Mouse (Mus musculus) neural tube, embryonic 14.5 days (tissue): ENCODE results near the gene Gm49322. TPM values are rescaled to one million over a fixed set of nuclear protein-coding genes. Genes with fewer than 3 reads are reported as not detected.

Experiments used
- ATAC-seq: fragments of 200-750 bp; cut with Nextera tagmentation; 2 replicates; pipeline ENCODE4 v1.8.0; 2017; ENCODE audit warnings: low read depth, mild to moderate bottlenecking, moderate TSS enrichment, moderate library complexity
- H3K27ac ChIP-seq: fragments of 300-500 bp; sonication (generic); 2 replicates; pipeline ENCODE4 v1.5.1; 2014; ENCODE audit warnings: low read depth, mild to moderate bottlenecking, control low read depth, low read length, moderate library complexity, mixed read lengths
- H3K27me3 ChIP-seq: fragments of 300-500 bp; sonication (generic); 2 replicates; pipeline ENCODE4 v1.6.1; 2014; ENCODE audit warnings: low read length; ENCODE audit not compliant: control insufficient read depth, insufficient read depth
- H3K36me3 ChIP-seq: fragments of 300-500 bp; sonication (generic); 2 replicates; pipeline ENCODE4 v1.6.1; 2014; ENCODE audit warnings: low read length, mixed read lengths; ENCODE audit not compliant: control insufficient read depth, insufficient read depth
- H3K4me1 ChIP-seq: fragments of 300-500 bp; sonication (generic); 2 replicates; pipeline ENCODE4 v1.6.1; 2014; ENCODE audit warnings: low read length; ENCODE audit not compliant: control insufficient read depth, insufficient read depth
- H3K4me2 ChIP-seq: fragments of 300-500 bp; sonication (generic); 2 replicates; pipeline ENCODE4 v1.6.1; 2014; ENCODE audit warnings: mild to moderate bottlenecking, low read depth, low read length, control low read depth
- H3K4me3 ChIP-seq: fragments of 300-500 bp; sonication (generic); 2 replicates; pipeline ENCODE4 v1.5.1; 2014; ENCODE audit warnings: low read depth, low read length, control low read depth, mixed read lengths
- H3K9ac ChIP-seq: fragments of 300-500 bp; sonication (generic); replicated peaks from 2 replicates; pipeline ENCODE4 v1.6.1; 2014; ENCODE audit warnings: low read depth, mild to moderate bottlenecking, control low read depth, low read length, mixed read lengths
- H3K9me3 ChIP-seq: fragments of 300-500 bp; sonication (generic); 2 replicates; pipeline ENCODE4 v1.6.1; 2016; ENCODE audit warnings: low read length; ENCODE audit not compliant: control insufficient read depth
- WGBS: fragments of 180-500 bp; shearing (Covaris S2); extraction: QIAGEN DNeasy Blood & Tissue Kit; methylation state at CpG from one replicate; pipeline ENCODE4 v1.1.7; 2014; 5-methylcytosine and 5-hydroxymethylcytosine counted together
- polyA plus RNA-seq: library from polyadenylated mRNA; unstranded; fragments of >200 nt; fragmentation: Nextera tagmentation; extraction: Ambion mirVana; gene quantifications from 2 replicates; pipeline ENCODE4 v1.2.1, GENCODE M21; 2014

Gm49322 gene
- polyA plus RNA-seq, 1 experiment from 2014 or later: 0.96 TPM

GRCm38 (mm10) chr10:80656130-80656862 lies 50.5 kb downstream of the Gm49322 start:
- H3K4me1 ChIP-seq: peaks cover 18% of the 10 kb centered on the region
- ATAC-seq: peak; percentile 86
- no peaks in the 10 kb centered on the region for H3K9me3 ChIP-seq
- peak overlapping the region; percentile 89 for H3K27ac ChIP-seq
- H3K27me3 ChIP-seq: no peaks in the 10 kb centered on the region
- peak overlapping the region; percentile 91 for H3K4me2 ChIP-seq
- peaks cover 4% of the 10 kb centered on the region; the same call in 1 of the 2 replicates for H3K36me3 ChIP-seq
- under 1% methylated on average over 72 of the region's 72 CpGs for WGBS
- H3K9ac ChIP-seq: peak overlapping the region; percentile 97
- H3K4me3 ChIP-seq: peak overlapping the region; percentile 83

- ATAC-seq: peak; percentile 39
- H3K36me3 ChIP-seq: peaks cover 2% of the 10 kb centered on the region; the same call in 1 of the 2 replicates
- no peaks in the 10 kb centered on the region for H3K9me3 ChIP-seq
- H3K9ac ChIP-seq: peak within 1 kb of the TSS; percentile 97
- H3K4me3 ChIP-seq: peak within 1 kb of the TSS; percentile 83
- H3K27ac ChIP-seq: peak within 1 kb of the TSS; percentile 89
- no peaks in the 10 kb centered on the region for H3K27me3 ChIP-seq
- 24% methylated on average over 15 of the region's 15 CpGs for WGBS
- H3K4me1 ChIP-seq: peaks cover 18% of the 10 kb centered on the region
- peak within 1 kb of the TSS; percentile 91 for H3K4me2 ChIP-seq
These were observed 51.2 kb downstream of the Gm49322 start, which contains the start of gene Btbd2 for GRCm38 (mm10) chr10:80656863-80657623. Gene Btbd2 (minus strand): TSS chr10:80657071.

GRCm38 (mm10) chr10:80658194-80658840 lies 52.5 kb downstream of the Gm49322 start:
- H3K4me2 ChIP-seq: no peak overlapping the region
- peaks cover 18% of the 10 kb centered on the region for H3K4me1 ChIP-seq
- H3K9me3 ChIP-seq: no peaks in the 10 kb centered on the region
- WGBS: 85% methylated on average over 14 of the region's 14 CpGs
- H3K27me3 ChIP-seq: no peaks in the 10 kb centered on the region
- no peak overlapping the region for H3K27ac ChIP-seq
- no peaks in the 10 kb centered on the region for H3K36me3 ChIP-seq
- no peak overlapping the region for H3K9ac ChIP-seq
- ATAC-seq: no peak
- H3K4me3 ChIP-seq: no peak overlapping the region

GRCm38 (mm10) chr10:80658841-80659202 lies 53.0 kb downstream of the Gm49322 start:
- H3K4me2 ChIP-seq: no peak overlapping the region
- no peak for ATAC-seq
- peaks cover 18% of the 10 kb centered on the region for H3K4me1 ChIP-seq
- no peak overlapping the region for H3K4me3 ChIP-seq
- H3K36me3 ChIP-seq: no peaks in the 10 kb centered on the region
- no peak overlapping the region for H3K27ac ChIP-seq
- no peaks in the 10 kb centered on the region for H3K9me3 ChIP-seq
- H3K9ac ChIP-seq: no peak overlapping the region
- H3K27me3 ChIP-seq: no peaks in the 10 kb centered on the region
- WGBS: 68% methylated on average over 4 of the region's 4 CpGs

GRCm38 (mm10) chr10:80659213-80659612 lies 53.4 kb downstream of the Gm49322 start:
- Histone ChIP-seq H3K4me2 (no peak overlapping the region), H3K4me1 (peaks cover 18% of the 10 kb centered on the region), H3K4me3 (no peak overlapping the region), H3K9ac (no peak overlapping the region), H3K27ac (no peak overlapping the region), H3K9me3 (no peaks in the 10 kb centered on the region), H3K36me3 (no peaks in the 10 kb centered on the region), H3K27me3 (no peaks in the 10 kb centered on the region)
- WGBS: 16% methylated on average over 10 of the region's 10 CpGs
- ATAC-seq: no peak

GRCm38 (mm10) chr10:80661149-80661548 lies 55.3 kb downstream of the Gm49322 start:
- no peaks in the 10 kb centered on the region for H3K27me3 ChIP-seq
- H3K4me1 ChIP-seq: 0 out of 2 replicates have a peak, but pooled peaks cover 3% of the 10 kb centered on the region
- H3K9ac ChIP-seq: no peak overlapping the region
- peaks cover 4% of the 10 kb centered on the region; the same call in 1 of the 2 replicates for H3K36me3 ChIP-seq
- no peak overlapping the region for H3K4me2 ChIP-seq
- H3K9me3 ChIP-seq: no peaks in the 10 kb centered on the region
- 36% methylated on average over 5 of the region's 5 CpGs for WGBS
- H3K4me3 ChIP-seq: no peak overlapping the region
- no peak for ATAC-seq
- no peak overlapping the region for H3K27ac ChIP-seq

GRCm38 (mm10) chr10:80663485-80664196 lies 57.8 kb downstream of the Gm49322 start:
- no peak overlapping the region for H3K4me2 ChIP-seq
- H3K9me3 ChIP-seq: no peaks in the 10 kb centered on the region
- no peak for ATAC-seq
- H3K4me1 ChIP-seq: no peaks in the 10 kb centered on the region
- no peak overlapping the region for H3K4me3 ChIP-seq
- no peak overlapping the region for H3K27ac ChIP-seq
- H3K9ac ChIP-seq: no peak overlapping the region
- 55% methylated on average over 5 of the region's 5 CpGs for WGBS
- no peaks in the 10 kb centered on the region for H3K27me3 ChIP-seq
- peaks cover 29% of the 10 kb centered on the region for H3K36me3 ChIP-seq

GRCm38 (mm10) chr10:80664197-80665015 lies 58.6 kb downstream of the Gm49322 start:
- Histone ChIP-seq H3K27ac (no peak overlapping the region), H3K9me3 (no peaks in the 10 kb centered on the region), H3K9ac (no peak overlapping the region), H3K4me3 (no peak overlapping the region), H3K36me3 (peaks cover 37% of the 10 kb centered on the region), H3K4me2 (no peak overlapping the region), H3K27me3 (no peaks in the 10 kb centered on the region), H3K4me1 (no peaks in the 10 kb centered on the region)
- peak; percentile 3; the same call in 1 of the 2 replicates for ATAC-seq
- WGBS: 44% methylated on average over 16 of the region's 16 CpGs
